Mouse (Mus musculus) neural tube, embryonic 11.5 days (tissue): ENCODE measurements around the gene Gngt2. TPM values are rescaled to one million over a fixed set of nuclear protein-coding genes. Genes with fewer than 3 reads are reported as not detected.
"Not testable (repeated sequence)": the region's sequence is repeated elsewhere in the genome, so short reads cannot be mapped to it uniquely, and the experiment has no call there.

ENCODE experiments used
- ATAC-seq: fragments of 200-750 bp; cut with Nextera tagmentation; 2 replicates; pipeline ENCODE4 v1.8.0; 2017; ENCODE audit warnings: moderate number of reproducible peaks, mild to moderate bottlenecking, moderate TSS enrichment, moderate library complexity; ENCODE audit not compliant: insufficient read depth, low FRiP score, low TSS enrichment
- DNase-seq: peaks from one replicate; pipeline ENCODE4 v3.0.0-alpha.2; 2015; ENCODE audit warnings: low spot score
- H3K27ac ChIP-seq: fragments of 300-500 bp; sonication (generic); 2 replicates; pipeline ENCODE4 v1.5.1; 2014; ENCODE audit warnings: low read depth, mild to moderate bottlenecking, low read length
- H3K27me3 ChIP-seq: fragments of 300-500 bp; sonication (generic); 2 replicates; pipeline ENCODE4 v1.6.1; 2014; ENCODE audit warnings: mild to moderate bottlenecking, low read length, mixed read lengths; ENCODE audit not compliant: control insufficient read depth, insufficient read depth
- H3K36me3 ChIP-seq: fragments of 300-500 bp; sonication (generic); 2 replicates; pipeline ENCODE4 v1.6.1; 2014; ENCODE audit warnings: mild to moderate bottlenecking, low read length, moderate library complexity, mixed read lengths; ENCODE audit not compliant: control insufficient read depth, insufficient read depth
- H3K4me1 ChIP-seq: fragments of 300-500 bp; sonication (generic); 2 replicates; pipeline ENCODE4 v1.6.1; 2014; ENCODE audit warnings: low read length, mixed read lengths; ENCODE audit not compliant: control insufficient read depth, insufficient read depth
- H3K4me2 ChIP-seq: fragments of 300-500 bp; sonication (generic); 2 replicates; pipeline ENCODE4 v1.6.1; 2014; ENCODE audit warnings: low read depth, mild to moderate bottlenecking, moderate library complexity
- H3K4me3 ChIP-seq: fragments of 300-500 bp; sonication (generic); 2 replicates; pipeline ENCODE4 v1.5.1; 2014; ENCODE audit warnings: low read depth, low read length
- H3K9ac ChIP-seq: fragments of 300-500 bp; sonication (generic); 2 replicates; pipeline ENCODE4 v1.6.1; 2014; ENCODE audit warnings: mild to moderate bottlenecking, low read length
- H3K9me3 ChIP-seq: fragments of 300-500 bp; sonication (generic); 2 replicates; pipeline ENCODE4 v1.6.1; 2016; ENCODE audit warnings: low read length; ENCODE audit not compliant: control insufficient read depth
- WGBS: fragments of 180-500 bp; shearing (Covaris S2); extraction: QIAGEN DNeasy Blood & Tissue Kit; methylation state at CpG from one replicate; pipeline ENCODE4 v1.1.7; 2014; 5-methylcytosine and 5-hydroxymethylcytosine counted together
- polyA plus RNA-seq: library from polyadenylated mRNA; unstranded; fragments of >200 nt; fragmentation: Nextera tagmentation; extraction: Ambion mirVana; gene quantifications from 2 replicates; pipeline ENCODE4 v1.2.1, GENCODE M21; 2014

Gene Gngt2
- polyA plus RNA-seq, 1 experiment from 2014 or later: 6.6 TPM

- WGBS: 79% methylated on average over 2 of the region's 2 CpGs
- H3K27ac ChIP-seq: not testable (repeated sequence)
Observed at GRCm38 (mm10) chr11:95879861-95880260, 42.8 kb downstream of the Gngt2 start.

GRCm38 (mm10) chr11:95890462-95891051 lies 53.5 kb downstream of the Gngt2 start:
- Histone ChIP-seq H3K4me1 (no peaks in the 10 kb centered on the region), H3K36me3 (no peaks in the 10 kb centered on the region), H3K27me3 (no peaks in the 10 kb centered on the region), H3K9me3 (no peaks in the 10 kb centered on the region), H3K27ac (no peak overlapping the region), H3K4me3 (no peak overlapping the region), H3K9ac (no peak overlapping the region), H3K4me2 (no peak overlapping the region)
- DNase-seq: no peak
- WGBS: 68% methylated on average over 2 of the region's 2 CpGs
- no peak for ATAC-seq

More at GRCm38 (mm10) chr11:95879861-95880260, 42.8 kb downstream of the Gngt2 start:
- not testable (repeated sequence) for H3K4me3 ChIP-seq, H3K9me3 ChIP-seq, DNase-seq, H3K4me2 ChIP-seq, ATAC-seq, H3K9ac ChIP-seq, H3K36me3 ChIP-seq, H3K4me1 ChIP-seq, H3K27me3 ChIP-seq

Other genes with a start within 250 kb of the Gngt2 start
- gene Ngfr, start 249.5 kb upstream of the Gngt2 start, polyA plus RNA-seq: 92.0 and 97.6 TPM in 2 replicates
- gene Phb, start 170.3 kb upstream of the Gngt2 start, polyA plus RNA-seq: 226 and 230 TPM in 2 replicates
- 11.9 and 12.3 TPM in 2 replicates for gene Zfp652, start 124.5 kb upstream of the Gngt2 start, polyA plus RNA-seq
- gene B130006D01Rik, start 113.6 kb upstream of the Gngt2 start, polyA plus RNA-seq: 1.1 TPM in 2 replicates
- not detected in 2 replicates for gene Phospho1, start 12.7 kb upstream of the Gngt2 start, polyA plus RNA-seq
- 0.82 and 1.4 TPM in 2 replicates for gene Abi3, start 5.3 kb downstream of the Gngt2 start, polyA plus RNA-seq
- not detected in 2 replicates for gene B4galnt2, start 77.7 kb downstream of the Gngt2 start, polyA plus RNA-seq
- gene Igf2bp1, start 168.7 kb downstream of the Gngt2 start, polyA plus RNA-seq: 80.8 and 84.4 TPM in 2 replicates
- gene Gip, start 187.3 kb downstream of the Gngt2 start, polyA plus RNA-seq: not detected in 2 replicates
- gene Snf8, start 197.7 kb downstream of the Gngt2 start, polyA plus RNA-seq: 41.7 and 46.6 TPM in 2 replicates
- gene Ube2z, start 228.2 kb downstream of the Gngt2 start, polyA plus RNA-seq: 26.7 and 29.7 TPM in 2 replicates
- gene Atp5g1, start 238.5 kb downstream of the Gngt2 start, polyA plus RNA-seq: 551 and 560 TPM in 2 replicates